Mouse (Mus musculus): ENCODE measurements around the gene Pcyt2. TPM values are rescaled to one million over a fixed set of nuclear protein-coding genes. Genes with fewer than 3 reads are reported as not detected.

Pcyt2 gene
- polyA plus RNA-seq, 1 experiment from 2014 or later: 126 TPM

Small RNA genes within 50 kb of the gene (microRNA-seq; reads per million reads assigned to microRNA genes)
- gene Mir6936 (ENCODE audit: insufficient number of aligned reads): 5.0 reads per million

Other genes starting within 250 kb of the Pcyt2 start
- gene Faap100, start 239.2 kb downstream of the Pcyt2 start, polyA plus RNA-seq (2014; fragmentation: Nextera tagmentation; extraction: Ambion mirVana): 33.8 and 39.8 TPM in 2 replicates
- 52.4 and 56.4 TPM in 2 replicates for gene Nploc4, start 180.2 kb downstream of the Pcyt2 start, polyA plus RNA-seq (2014; fragmentation: Nextera tagmentation; extraction: Ambion mirVana)
- gene Tspan10, start 175.3 kb downstream of the Pcyt2 start, polyA plus RNA-seq (2014; fragmentation: Nextera tagmentation; extraction: Ambion mirVana): 0.19 TPM in 1 of 2 replicates, not detected in the other
- gene Pde6g, start 164.4 kb downstream of the Pcyt2 start, polyA plus RNA-seq (2014; fragmentation: Nextera tagmentation; extraction: Ambion mirVana): 0.21 and 0.59 TPM in 2 replicates
- 11.3 and 11.6 TPM in 2 replicates for gene Oxld1, start 159.9 kb downstream of the Pcyt2 start, polyA plus RNA-seq (2014; fragmentation: Nextera tagmentation; extraction: Ambion mirVana)
- 30.3 and 33.8 TPM in 2 replicates for gene Ccdc137, start 159.8 kb downstream of the Pcyt2 start, polyA plus RNA-seq (2014; fragmentation: Nextera tagmentation; extraction: Ambion mirVana)
- 50.1 and 54.2 TPM in 2 replicates for gene Arl16, start 150.3 kb downstream of the Pcyt2 start, polyA plus RNA-seq (2014; fragmentation: Nextera tagmentation; extraction: Ambion mirVana)
- 152 and 160 TPM in 2 replicates for gene Mrpl12, start 133.3 kb downstream of the Pcyt2 start, polyA plus RNA-seq (2014; fragmentation: Nextera tagmentation; extraction: Ambion mirVana)
- gene Slc25a10, start 126.1 kb downstream of the Pcyt2 start, polyA plus RNA-seq (2014; fragmentation: Nextera tagmentation; extraction: Ambion mirVana): 50.9 and 57.5 TPM in 2 replicates
- 0.35 TPM in 1 of 2 replicates, not detected in the other for gene Gcgr, start 87.2 kb downstream of the Pcyt2 start, polyA plus RNA-seq (2014; fragmentation: Nextera tagmentation; extraction: Ambion mirVana)
- 213 and 247 TPM in 2 replicates for gene Mcrip1, start 68.2 kb downstream of the Pcyt2 start, polyA plus RNA-seq (2014; fragmentation: Nextera tagmentation; extraction: Ambion mirVana)
- gene Ppp1r27, start 66.8 kb downstream of the Pcyt2 start, polyA plus RNA-seq (2014; fragmentation: Nextera tagmentation; extraction: Ambion mirVana): not detected in 2 replicates
- gene P4hb, start 44.7 kb downstream of the Pcyt2 start, polyA plus RNA-seq (2014; fragmentation: Nextera tagmentation; extraction: Ambion mirVana): 439 and 476 TPM in 2 replicates
- gene Arhgdia, start 36.3 kb downstream of the Pcyt2 start, polyA plus RNA-seq (2014; fragmentation: Nextera tagmentation; extraction: Ambion mirVana): 621 and 667 TPM in 2 replicates
- 808 and 816 TPM in 2 replicates for gene Alyref, start 19.6 kb downstream of the Pcyt2 start, polyA plus RNA-seq (2014; fragmentation: Nextera tagmentation; extraction: Ambion mirVana)
- gene Anapc11, start 19.5 kb downstream of the Pcyt2 start, polyA plus RNA-seq (2014; fragmentation: Nextera tagmentation; extraction: Ambion mirVana): 200 and 217 TPM in 2 replicates
- gene Npb, start 9.5 kb downstream of the Pcyt2 start, polyA plus RNA-seq (2014; fragmentation: Nextera tagmentation; extraction: Ambion mirVana): not detected in 2 replicates
- gene Sirt7, start 7.3 kb upstream of the Pcyt2 start, polyA plus RNA-seq (2014; fragmentation: Nextera tagmentation; extraction: Ambion mirVana): 37.8 and 41.1 TPM in 2 replicates
- gene Mafg, start 15.7 kb upstream of the Pcyt2 start, polyA plus RNA-seq (2014; fragmentation: Nextera tagmentation; extraction: Ambion mirVana): 25.5 and 26.4 TPM in 2 replicates
- gene Pycr1, start 25.8 kb upstream of the Pcyt2 start, polyA plus RNA-seq (2014; fragmentation: Nextera tagmentation; extraction: Ambion mirVana): 33.7 and 36.9 TPM in 2 replicates
- gene Myadml2, start 30.2 kb upstream of the Pcyt2 start, polyA plus RNA-seq (2014; fragmentation: Nextera tagmentation; extraction: Ambion mirVana): 0.51 TPM in 1 of 2 replicates, not detected in the other
- 0.61 and 1.3 TPM in 2 replicates for gene Notum, start 43.2 kb upstream of the Pcyt2 start, polyA plus RNA-seq (2014; fragmentation: Nextera tagmentation; extraction: Ambion mirVana)
- 129 and 133 TPM in 2 replicates for gene Aspscr1, start 55.0 kb upstream of the Pcyt2 start, polyA plus RNA-seq (2014; fragmentation: Nextera tagmentation; extraction: Ambion mirVana)
- 121 and 130 TPM in 2 replicates for gene Cenpx, start 95.8 kb upstream of the Pcyt2 start, polyA plus RNA-seq (2014; fragmentation: Nextera tagmentation; extraction: Ambion mirVana)
- 53.3 and 54.4 TPM in 2 replicates for gene Lrrc45, start 96.0 kb upstream of the Pcyt2 start, polyA plus RNA-seq (2014; fragmentation: Nextera tagmentation; extraction: Ambion mirVana)
- gene Rac3, start 103.5 kb upstream of the Pcyt2 start, polyA plus RNA-seq (2014; fragmentation: Nextera tagmentation; extraction: Ambion mirVana): 7.5 and 10.6 TPM in 2 replicates
- gene Dcxr, start 109.3 kb upstream of the Pcyt2 start, polyA plus RNA-seq (2014; fragmentation: Nextera tagmentation; extraction: Ambion mirVana): 10.8 and 11.8 TPM in 2 replicates
- gene Cbr2, start 114.2 kb upstream of the Pcyt2 start, polyA plus RNA-seq (2014; fragmentation: Nextera tagmentation; extraction: Ambion mirVana): 1.8 TPM in 1 of 2 replicates, not detected in the other
- 7.6 and 8.3 TPM in 2 replicates for gene Hmga1b, start 144.9 kb upstream of the Pcyt2 start, polyA plus RNA-seq (2014; fragmentation: Nextera tagmentation; extraction: Ambion mirVana)
- gene Rfng, start 166.3 kb upstream of the Pcyt2 start, polyA plus RNA-seq (2014; fragmentation: Nextera tagmentation; extraction: Ambion mirVana): 45.4 and 48.3 TPM in 2 replicates
- gene Gps1, start 166.3 kb upstream of the Pcyt2 start, polyA plus RNA-seq (2014; fragmentation: Nextera tagmentation; extraction: Ambion mirVana): 271 and 304 TPM in 2 replicates
- 71.7 and 80.3 TPM in 2 replicates for gene Dus1l, start 178.5 kb upstream of the Pcyt2 start, polyA plus RNA-seq (2014; fragmentation: Nextera tagmentation; extraction: Ambion mirVana)
- gene Fasn, start 206.6 kb upstream of the Pcyt2 start, polyA plus RNA-seq (2014; fragmentation: Nextera tagmentation; extraction: Ambion mirVana): 139 and 140 TPM in 2 replicates